Mouse (Mus musculus) C2C12 (cell line): ENCODE data around the gene Pole2.

Source experiments
- CTCF ChIP-seq: IDR thresholded peaks from one replicate; pipeline ENCODE4 v1.5.1; 2011; ENCODE audit not compliant: control insufficient read depth, insufficient read depth, insufficient read length
- MAX ChIP-seq: IDR thresholded peaks from one replicate; pipeline ENCODE4 v1.6.1; 2011; ENCODE audit warnings: mild to moderate bottlenecking, control low read depth

- TF ChIP-seq CTCF (no peak), MAX (no peak)
Measured at GRCm38 (mm10) chr12:69175975-69176374, 52.0 kb downstream of the Pole2 start.
